Mouse (Mus musculus) limb, embryonic 12.5 days (tissue): ENCODE data around the gene Sema3f. TPM values are rescaled to one million over a fixed set of nuclear protein-coding genes. Genes with fewer than 3 reads are reported as not detected.
A peak's percentile ranks its signal among the peaks of the same experiment; 100 is the strongest.

Source experiments
- ATAC-seq: fragments of 200-750 bp; cut with Nextera tagmentation; 2 replicates; pipeline ENCODE4 v1.8.0; 2017; ENCODE audit warnings: low read depth, moderate TSS enrichment; ENCODE audit not compliant: insufficient number of reproducible peaks, insufficient read depth, low FRiP score, low TSS enrichment
- H3K27ac ChIP-seq: fragments of 300-500 bp; sonication (generic); 2 replicates; pipeline ENCODE4 v1.5.1; 2016; ENCODE audit warnings: mild to moderate bottlenecking, moderate library complexity
- H3K27me3 ChIP-seq: fragments of 300-500 bp; sonication (generic); 2 replicates; pipeline ENCODE4 v1.6.1; 2016; ENCODE audit warnings: mild to moderate bottlenecking, moderate library complexity
- H3K36me3 ChIP-seq: fragments of 300-500 bp; sonication (generic); 2 replicates; pipeline ENCODE4 v1.6.1; 2016; ENCODE audit warnings: mild to moderate bottlenecking, moderate library complexity
- H3K4me1 ChIP-seq: fragments of 300-500 bp; sonication (generic); replicated peaks from 2 replicates; pipeline ENCODE4 v1.6.1; 2016
- H3K4me2 ChIP-seq: fragments of 300-500 bp; sonication (generic); 2 replicates; pipeline ENCODE4 v1.6.1; 2016; ENCODE audit warnings: mild to moderate bottlenecking, moderate library complexity
- H3K4me3 ChIP-seq: fragments of 300-500 bp; sonication (generic); replicated peaks from 2 replicates; pipeline ENCODE4 v1.5.1; 2016; ENCODE audit warnings: mild to moderate bottlenecking
- H3K9ac ChIP-seq: fragments of 300-500 bp; sonication (generic); replicated peaks from 2 replicates; pipeline ENCODE4 v1.6.1; 2016; ENCODE audit warnings: mild to moderate bottlenecking, moderate library complexity
- H3K9me3 ChIP-seq: fragments of 300-500 bp; sonication (generic); 2 replicates; pipeline ENCODE4 v1.6.1; 2016; ENCODE audit warnings: mild to moderate bottlenecking, moderate library complexity
- WGBS: fragments of 180-500 bp; shearing (Covaris S2); methylation state at CpG from one replicate; pipeline ENCODE4 v1.1.7; 2016; 5-methylcytosine and 5-hydroxymethylcytosine counted together
- polyA plus RNA-seq: library from polyadenylated mRNA; unstranded; fragments of >200 nt; fragmentation: Nextera tagmentation; extraction: Ambion mirVana; gene quantifications from 2 replicates; pipeline ENCODE4 v1.2.1, GENCODE M21; 2016

Sema3f gene
- polyA plus RNA-seq, 1 experiment from 2014 or later = 47.6 TPM

DNA sequence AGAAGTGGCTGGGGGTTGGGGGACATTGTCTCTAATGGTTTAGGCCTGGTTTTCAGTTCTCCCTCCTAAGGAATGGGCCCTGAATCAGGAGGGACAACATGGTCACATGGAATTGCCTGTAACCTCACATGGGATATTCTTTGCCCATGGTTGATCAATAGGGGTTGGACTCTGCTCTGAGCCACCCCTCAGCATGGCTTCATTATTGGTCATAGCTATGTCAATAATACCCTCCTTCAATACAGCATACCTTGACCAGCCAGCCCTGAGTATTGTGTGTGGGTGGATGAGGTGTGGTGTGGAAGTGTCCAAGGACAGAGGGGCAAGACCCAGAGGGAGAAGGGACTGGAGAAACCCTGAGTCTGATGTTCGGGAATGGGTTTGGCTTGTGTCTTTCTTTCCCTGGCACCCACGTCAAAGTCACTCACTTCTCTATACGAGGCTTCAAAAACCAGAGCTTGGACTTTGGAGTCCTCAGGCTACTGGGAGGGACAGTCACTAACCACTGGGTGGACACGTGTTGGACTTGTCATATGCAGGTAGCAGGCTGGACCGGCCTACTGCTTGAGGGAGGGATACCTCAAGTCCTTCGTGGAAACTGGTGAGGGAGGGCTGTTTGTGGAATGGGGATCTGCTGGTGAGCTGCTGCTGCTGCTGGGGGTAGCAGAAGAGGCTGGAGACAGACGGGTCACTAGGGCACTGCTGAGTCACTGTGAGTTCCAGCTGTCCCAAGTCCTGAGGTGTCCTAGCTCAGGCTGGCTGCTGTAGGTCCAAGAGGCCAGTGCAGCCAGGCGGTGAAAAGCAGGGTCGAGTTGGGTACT lies 35.5 kb downstream of the Sema3f start:
- H3K36me3 ChIP-seq = no peaks in the 10 kb centered on the region
- H3K4me1 ChIP-seq = peaks cover 15% of the 10 kb centered on the region
- H3K9ac ChIP-seq = no peak overlapping the region
- no peak overlapping the region for H3K4me2 ChIP-seq
- WGBS = 61% methylated on average over 9 of the region's 9 CpGs
- no peaks in the 10 kb centered on the region for H3K9me3 ChIP-seq
- peaks cover 40% of the 10 kb centered on the region for H3K27me3 ChIP-seq
- H3K4me3 ChIP-seq = no peak overlapping the region
- H3K27ac ChIP-seq = no peak overlapping the region
- ATAC-seq = no peak

DNA sequence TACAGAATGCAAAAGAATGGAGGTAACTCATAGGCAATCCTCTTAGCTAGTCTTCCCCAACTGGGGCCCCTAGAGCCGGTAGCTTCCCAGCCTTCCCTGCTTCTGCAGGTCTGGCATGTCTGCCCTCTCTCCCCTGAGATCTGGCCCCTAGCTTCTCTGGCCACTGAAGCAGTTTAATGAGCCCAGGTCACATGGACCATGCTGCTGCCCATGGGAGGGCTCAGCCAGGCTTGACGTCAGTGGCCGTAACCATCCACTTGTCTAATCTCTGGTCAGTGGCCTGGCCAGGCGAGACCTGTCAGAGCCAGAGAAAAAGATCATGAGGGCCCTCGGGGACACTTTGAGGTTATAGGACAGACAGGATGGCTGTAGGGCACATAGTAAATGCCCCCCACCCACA lies 40.0 kb downstream of the Sema3f start:
- no peaks in the 10 kb centered on the region for H3K36me3 ChIP-seq
- H3K4me2 ChIP-seq = no peak overlapping the region
- 38% methylated on average over 5 of the region's 5 CpGs for WGBS
- no peak overlapping the region for H3K4me3 ChIP-seq
- H3K27ac ChIP-seq = no peak overlapping the region
- peaks cover 31% of the 10 kb centered on the region for H3K4me1 ChIP-seq
- no peak for ATAC-seq
- no peak overlapping the region for H3K9ac ChIP-seq
- H3K27me3 ChIP-seq = peaks cover 52% of the 10 kb centered on the region
- no peaks in the 10 kb centered on the region for H3K9me3 ChIP-seq

DNA sequence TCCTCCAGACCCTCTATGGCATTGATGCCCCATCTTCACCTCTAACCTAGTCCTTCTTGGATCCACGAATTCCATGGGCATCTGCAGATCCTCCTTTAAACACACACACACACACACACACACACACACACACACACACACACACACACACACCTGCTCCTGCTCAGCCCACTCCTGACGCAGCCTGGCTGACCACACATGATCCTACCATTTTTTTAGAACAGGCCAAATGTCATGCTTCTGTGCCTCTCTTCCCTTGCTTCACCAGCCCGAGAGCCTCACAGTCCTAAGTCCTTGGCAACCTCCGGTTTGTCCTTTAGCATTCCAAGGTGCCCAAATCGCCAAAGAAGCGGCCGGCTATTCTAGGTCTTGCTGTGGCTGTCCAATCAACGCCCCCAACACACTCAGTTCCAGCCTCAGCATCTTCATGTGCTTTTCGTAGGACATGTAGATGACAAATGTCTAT lies 40.8 kb downstream of the Sema3f start, which contains the start of gene Slc38a3:
TSS of gene Slc38a3 (minus strand) at position 51 of the 466 bp plus-strand sequence.
- 0 out of 2 replicates have a peak within 1 kb of the TSS, but pooled peaks have one; percentile 23 for H3K27ac ChIP-seq
- no peaks in the 10 kb centered on the region for H3K9me3 ChIP-seq
- no peaks in the 10 kb centered on the region for H3K36me3 ChIP-seq
- no peak within 1 kb of the TSS; the same call in 1 of the 2 replicates for H3K4me2 ChIP-seq
- peaks cover 50% of the 10 kb centered on the region for H3K27me3 ChIP-seq
- no peak for ATAC-seq
- WGBS = 88% methylated on average over 9 of the region's 9 CpGs
- peaks cover 31% of the 10 kb centered on the region for H3K4me1 ChIP-seq
- no peak within 1 kb of the TSS for H3K9ac ChIP-seq
- H3K4me3 ChIP-seq = no peak within 1 kb of the TSS

DNA sequence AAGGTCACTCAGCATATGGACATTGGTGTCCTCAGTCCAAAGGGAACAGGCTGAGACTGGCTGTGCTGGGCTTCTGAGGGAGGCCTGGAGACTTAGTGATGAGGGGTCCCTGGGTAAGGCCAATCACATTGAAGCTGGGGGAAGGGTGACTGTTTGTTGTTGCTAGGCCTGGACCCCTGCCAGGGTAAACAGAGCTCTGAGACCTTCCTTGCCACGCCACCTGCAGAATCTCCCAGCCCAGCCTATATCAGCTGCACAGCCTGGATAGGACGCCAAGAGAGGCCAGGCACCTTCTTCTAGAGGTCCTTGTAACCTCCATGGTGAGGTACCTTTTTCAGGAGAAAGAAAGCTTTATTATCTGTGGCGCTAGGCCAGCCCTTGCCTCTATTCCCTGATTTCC lies 41.4 kb downstream of the Sema3f start:
- Histone ChIP-seq H3K27me3 (peaks cover 44% of the 10 kb centered on the region), H3K4me3 (no peak overlapping the region), H3K4me2 (no peak overlapping the region; the same call in 1 of the 2 replicates), H3K9me3 (no peaks in the 10 kb centered on the region), H3K36me3 (no peaks in the 10 kb centered on the region), H3K9ac (no peak overlapping the region), H3K4me1 (peaks cover 31% of the 10 kb centered on the region), H3K27ac (0 out of 2 replicates have a peak overlapping the region, but pooled peaks have one; percentile 23)
- ATAC-seq = no peak
- WGBS = 64% methylated on average over 3 of the region's 3 CpGs

DNA sequence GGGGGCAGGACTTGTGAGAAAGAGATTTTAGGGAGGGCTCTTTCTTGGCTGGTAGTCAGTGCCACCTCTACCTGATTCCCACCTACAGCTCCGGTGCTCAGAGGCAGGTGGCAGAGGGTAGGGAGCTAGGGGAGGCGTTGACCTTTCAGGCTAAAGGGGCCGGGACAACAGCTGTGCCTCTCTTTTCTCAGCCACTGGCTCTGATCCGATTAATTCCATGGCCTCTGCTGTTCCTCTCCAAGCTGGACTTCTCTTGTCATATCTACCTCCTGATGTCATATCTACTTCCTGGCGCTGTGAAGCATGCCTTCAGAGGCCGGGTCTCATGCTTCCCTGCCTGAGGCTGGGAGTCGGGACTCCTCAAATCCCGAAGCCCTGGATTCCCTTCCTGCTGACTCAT lies 42.3 kb downstream of the Sema3f start:
- Histone ChIP-seq H3K9me3 (no peaks in the 10 kb centered on the region), H3K27ac (no peak overlapping the region), H3K4me2 (peak overlapping the region; percentile 78; the same call in 1 of the 2 replicates), H3K27me3 (peaks cover 43% of the 10 kb centered on the region), H3K4me3 (no peak overlapping the region), H3K36me3 (no peaks in the 10 kb centered on the region), H3K4me1 (peaks cover 34% of the 10 kb centered on the region), H3K9ac (no peak overlapping the region)
- no peak for ATAC-seq
- WGBS = 42% methylated on average over 8 of the region's 8 CpGs

DNA sequence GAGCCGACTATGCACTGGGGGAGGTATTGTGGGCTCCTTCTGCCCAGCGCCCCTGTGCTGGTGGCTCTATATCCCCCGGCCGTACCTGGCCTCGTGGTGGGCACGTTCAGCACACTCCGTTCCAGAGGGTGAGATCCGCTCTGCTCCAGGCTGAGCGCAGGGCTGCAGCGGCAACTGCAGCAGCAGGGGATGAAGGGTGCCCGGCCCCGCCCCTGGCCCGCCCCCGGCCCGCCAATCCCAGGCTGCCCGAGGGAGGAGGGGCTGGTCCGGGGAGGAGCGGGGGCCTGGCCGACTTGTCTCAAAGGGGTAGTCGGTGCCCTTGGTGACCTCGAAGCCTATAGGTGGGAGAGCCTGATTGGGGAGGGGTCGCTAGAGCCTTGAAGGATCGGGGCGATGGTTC lies 43.1 kb downstream of the Sema3f start:
- peak overlapping the region; percentile 78 for H3K4me2 ChIP-seq
- H3K27me3 ChIP-seq = peaks cover 43% of the 10 kb centered on the region
- peaks cover 34% of the 10 kb centered on the region for H3K4me1 ChIP-seq
- WGBS = under 1% methylated on average over 24 of the region's 24 CpGs
- H3K9ac ChIP-seq = peak overlapping the region; percentile 54
- peak; percentile 79; the same call in 1 of the 2 replicates for ATAC-seq
- peak overlapping the region; percentile 42 for H3K4me3 ChIP-seq
- H3K9me3 ChIP-seq = no peaks in the 10 kb centered on the region
- no peaks in the 10 kb centered on the region for H3K36me3 ChIP-seq
- H3K27ac ChIP-seq = no peak overlapping the region

DNA sequence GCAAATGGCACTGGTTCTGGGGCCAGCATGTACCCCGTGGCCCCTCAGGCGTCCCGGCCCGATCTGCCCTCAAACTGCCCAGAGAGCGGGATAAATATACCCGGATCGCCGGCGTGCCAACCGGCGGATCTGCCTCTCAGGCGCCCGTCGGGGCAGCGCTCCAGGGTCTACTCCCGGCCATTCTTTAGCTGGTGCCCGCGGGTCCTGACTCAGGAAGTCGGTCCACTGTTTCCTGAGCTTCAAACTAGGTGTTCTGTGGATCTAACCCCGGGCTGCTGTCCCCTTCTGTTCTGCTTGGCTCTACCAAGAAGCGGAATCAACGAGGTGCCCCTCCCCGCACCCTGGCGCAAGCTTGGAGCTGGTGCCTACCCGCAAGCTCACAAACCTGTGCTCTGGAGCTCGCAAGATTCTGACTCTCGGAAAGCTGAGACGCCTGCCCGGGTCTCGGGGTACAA lies 43.5 kb downstream of the Sema3f start:
- Histone ChIP-seq H3K4me3 (peak overlapping the region; percentile 42), H3K27me3 (peaks cover 43% of the 10 kb centered on the region), H3K9me3 (no peaks in the 10 kb centered on the region), H3K27ac (no peak overlapping the region), H3K4me1 (peaks cover 34% of the 10 kb centered on the region), H3K4me2 (peak overlapping the region; percentile 78), H3K36me3 (no peaks in the 10 kb centered on the region), H3K9ac (peak overlapping the region; percentile 54)
- 1% methylated on average over 30 of the region's 30 CpGs for WGBS
- no peak for ATAC-seq

DNA sequence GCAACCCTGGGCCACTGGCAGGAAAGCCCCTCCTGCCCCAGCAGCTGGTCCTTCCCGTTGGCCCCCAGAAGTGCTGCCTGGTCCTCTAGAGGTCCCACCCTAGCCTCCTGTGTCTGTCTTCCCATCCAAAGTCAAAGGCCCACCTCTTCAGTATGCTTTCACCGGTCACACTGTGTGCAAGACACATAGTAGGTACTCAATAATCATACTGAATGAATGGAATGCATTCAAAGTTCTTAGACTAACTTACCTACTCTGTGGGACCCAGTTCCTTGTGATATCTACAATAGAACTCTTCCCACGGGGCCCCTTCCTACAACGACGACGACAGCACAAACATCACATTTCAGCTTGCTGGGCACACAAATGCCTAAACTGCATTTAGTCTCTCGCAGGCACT lies 45.0 kb downstream of the Sema3f start:
- H3K4me3 ChIP-seq = no peak overlapping the region
- no peak overlapping the region for H3K27ac ChIP-seq
- ATAC-seq = no peak
- H3K9ac ChIP-seq = no peak overlapping the region
- no peaks in the 10 kb centered on the region for H3K36me3 ChIP-seq
- H3K4me1 ChIP-seq = peaks cover 34% of the 10 kb centered on the region
- 88% methylated on average over 7 of the region's 7 CpGs for WGBS
- H3K9me3 ChIP-seq = no peaks in the 10 kb centered on the region
- peaks cover 43% of the 10 kb centered on the region for H3K27me3 ChIP-seq
- H3K4me2 ChIP-seq = no peak overlapping the region

DNA sequence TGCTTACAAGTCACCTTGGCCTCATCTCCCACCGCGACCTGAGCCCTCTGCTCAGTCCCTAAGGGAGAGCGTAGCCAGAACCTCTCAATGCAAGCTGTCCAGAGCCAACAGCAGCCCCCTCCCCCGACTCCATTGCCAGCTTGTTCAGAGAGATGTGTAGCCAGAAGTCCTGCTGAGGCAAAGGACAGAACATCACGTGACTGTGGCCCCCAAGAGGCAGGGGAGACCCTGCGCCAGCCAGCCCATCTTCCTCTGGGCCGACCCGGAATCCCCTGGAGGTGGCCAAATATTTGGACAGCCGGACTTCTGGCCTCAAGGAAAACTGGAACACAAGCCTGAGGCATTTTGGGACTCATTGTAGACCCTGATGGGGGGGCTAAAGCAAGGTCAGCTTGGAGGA lies 46.8 kb downstream of the Sema3f start:
- Histone ChIP-seq H3K4me3 (no peak overlapping the region), H3K36me3 (no peaks in the 10 kb centered on the region), H3K4me1 (peaks cover 30% of the 10 kb centered on the region), H3K27me3 (peaks cover 36% of the 10 kb centered on the region), H3K27ac (no peak overlapping the region), H3K4me2 (no peak overlapping the region), H3K9me3 (no peaks in the 10 kb centered on the region), H3K9ac (no peak overlapping the region)
- ATAC-seq = no peak
- 71% methylated on average over 9 of the region's 9 CpGs for WGBS

DNA sequence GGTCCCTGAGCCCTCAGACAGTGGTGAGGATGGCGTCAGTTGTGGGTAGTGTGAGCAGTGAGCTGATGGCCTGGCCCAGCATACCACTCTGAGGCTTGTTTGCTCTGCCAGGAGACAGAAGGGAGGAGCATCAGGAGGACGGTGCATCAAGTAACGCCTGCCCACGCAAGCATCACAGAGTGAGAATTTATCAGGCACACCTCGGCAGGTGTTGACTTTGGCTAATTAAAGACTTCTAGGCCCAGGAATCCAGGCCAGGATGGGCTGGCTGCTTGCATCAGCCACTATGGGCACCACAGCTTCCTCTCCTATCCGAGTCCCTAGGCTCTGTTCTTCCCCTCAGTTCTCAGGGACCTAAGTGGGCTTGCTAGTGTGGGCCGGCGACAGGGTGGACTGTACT lies 47.9 kb downstream of the Sema3f start:
- Histone ChIP-seq H3K27ac (no peak overlapping the region), H3K9me3 (no peaks in the 10 kb centered on the region), H3K4me2 (no peak overlapping the region), H3K4me3 (no peak overlapping the region), H3K9ac (no peak overlapping the region), H3K4me1 (peaks cover 18% of the 10 kb centered on the region), H3K27me3 (peaks cover 25% of the 10 kb centered on the region), H3K36me3 (no peaks in the 10 kb centered on the region)
- no peak for ATAC-seq
- 69% methylated on average over 8 of the region's 8 CpGs for WGBS

DNA sequence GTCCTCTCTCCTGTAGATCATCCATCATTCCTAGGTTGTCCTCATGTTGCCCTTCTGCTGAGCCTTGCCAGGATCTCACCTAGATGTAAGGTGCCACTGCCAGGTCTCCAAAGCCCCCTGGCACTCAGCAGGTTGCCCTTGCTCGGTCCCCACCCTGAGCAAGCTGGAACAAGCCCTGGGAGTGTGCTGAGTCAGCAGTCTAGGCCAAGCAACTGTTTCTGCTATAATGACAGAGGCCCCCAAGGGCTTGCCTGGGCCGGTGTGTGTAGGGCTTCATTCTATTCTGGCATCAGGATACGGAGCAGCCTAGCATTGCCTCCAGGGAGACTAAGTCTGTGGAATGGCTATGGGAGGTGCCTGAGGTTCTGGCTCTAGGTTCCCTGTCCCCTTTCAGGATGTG lies 49.5 kb downstream of the Sema3f start:
- H3K9ac ChIP-seq = no peak overlapping the region
- peaks cover 4% of the 10 kb centered on the region for H3K4me1 ChIP-seq
- H3K9me3 ChIP-seq = no peaks in the 10 kb centered on the region
- H3K27me3 ChIP-seq = peaks cover 10% of the 10 kb centered on the region
- no peak for ATAC-seq
- WGBS = 67% methylated on average over 3 of the region's 3 CpGs
- no peak overlapping the region for H3K27ac ChIP-seq
- H3K36me3 ChIP-seq = no peaks in the 10 kb centered on the region
- no peak overlapping the region for H3K4me3 ChIP-seq
- H3K4me2 ChIP-seq = no peak overlapping the region
